Mouse (Mus musculus) cerebellum, postnatal 10 days (tissue): ENCODE results near the gene Pkd1l1.

ENCODE experiments used
- DNase-seq, 2 experiments: peaks; one replicate each; pipeline ENCODE4 v3.0.0; 2021; ENCODE audit warnings: mixed read lengths in 2 of 2

Gene Pkd1l1

GRCm38 (mm10) chr11:8821403-8821802 is 151.7 kb downstream of the Pkd1l1 start:
- DNase-seq: no peak

- no peak for DNase-seq
Measured at GRCm38 (mm10) chr11:8817376-8817775, 155.7 kb downstream of the Pkd1l1 start.

GRCm38 (mm10) chr11:8814097-8814790 is 158.8 kb downstream of the Pkd1l1 start:
- DNase-seq: peak; percentile 47 to 60

- DNase-seq: no peak
Measured at GRCm38 (mm10) chr11:8811506-8812100, 161.5 kb downstream of the Pkd1l1 start.

- no peak for DNase-seq
Measured at GRCm38 (mm10) chr11:8809644-8810043, 163.4 kb downstream of the Pkd1l1 start.

GRCm38 (mm10) chr11:8807009-8807408 is 166.1 kb downstream of the Pkd1l1 start:
- peak; percentile 25 to 47 for DNase-seq

- peak; percentile 53 to 60 for DNase-seq
Measured at GRCm38 (mm10) chr11:8804178-8804577, 168.9 kb downstream of the Pkd1l1 start.

- no peak for DNase-seq
Measured at GRCm38 (mm10) chr11:8797486-8797885, 175.6 kb downstream of the Pkd1l1 start.

- DNase-seq: no peak
Measured at GRCm38 (mm10) chr11:8795031-8795430, 178.0 kb downstream of the Pkd1l1 start.

- DNase-seq: peak in 1 of 2 experiments; percentile 37
Measured at GRCm38 (mm10) chr11:8792146-8792545, 180.9 kb downstream of the Pkd1l1 start.

GRCm38 (mm10) chr11:8789186-8789585 is 183.9 kb downstream of the Pkd1l1 start:
- DNase-seq: no peak

- DNase-seq: no peak
Measured at GRCm38 (mm10) chr11:8787604-8788003, 185.5 kb downstream of the Pkd1l1 start.

GRCm38 (mm10) chr11:8784413-8784812 is 188.7 kb downstream of the Pkd1l1 start:
- DNase-seq: peak in 1 of 2 experiments; percentile 29

GRCm38 (mm10) chr11:8782141-8782465 is 191.0 kb downstream of the Pkd1l1 start:
- DNase-seq: no peak

- no peak for DNase-seq
Measured at GRCm38 (mm10) chr11:8781308-8782140, 191.5 kb downstream of the Pkd1l1 start.

GRCm38 (mm10) chr11:8779427-8779826 is 193.6 kb downstream of the Pkd1l1 start:
- DNase-seq: no peak
